Mouse (Mus musculus) myocyte (in vitro differentiated cells): ENCODE data around the gene Setd7. TPM values are rescaled to one million over a fixed set of nuclear protein-coding genes. Genes with fewer than 3 reads are reported as not detected.

Experiments
- H3K27me3 ChIP-seq: one replicate; pipeline ENCODE4 v1.6.1; 2011; ENCODE audit not compliant: control insufficient read depth, insufficient read depth, insufficient read length
- H3K36me3 ChIP-seq: one replicate; pipeline ENCODE4 v1.6.1; 2011; ENCODE audit not compliant: control insufficient read depth, insufficient read depth
- H3K4me2 ChIP-seq: one replicate; pipeline ENCODE4 v1.6.1; 2011; ENCODE audit warnings: low read depth, control low read depth
- H3K4me3 ChIP-seq: one replicate; pipeline ENCODE4 v1.5.1; 2011; ENCODE audit warnings: mild to moderate bottlenecking, control low read depth, moderate library complexity
- H3K79me2 ChIP-seq: one replicate; pipeline ENCODE4 v1.6.1; 2011; ENCODE audit not compliant: control insufficient read depth, insufficient read depth
- H3ac ChIP-seq: one replicate; pipeline ENCODE4 v1.6.1; 2011; ENCODE audit not compliant: control insufficient read depth, insufficient read length
- CEBPB ChIP-seq: IDR thresholded peaks from 2 replicates; pipeline ENCODE4 v1.6.1; 2011; ENCODE audit warnings: mild to moderate bottlenecking, moderate library complexity; ENCODE audit not compliant: poor library complexity, insufficient read depth, severe bottlenecking
- E2F4 ChIP-seq: IDR thresholded peaks from one replicate; pipeline ENCODE4 v1.6.1; 2011; ENCODE audit warnings: mild to moderate bottlenecking, control low read depth, moderate library complexity; ENCODE audit not compliant: insufficient read depth
- MAX ChIP-seq: IDR thresholded peaks from one replicate; pipeline ENCODE4 v1.6.1; 2011; ENCODE audit warnings: low read depth, mild to moderate bottlenecking, control low read depth
- MYOD1 ChIP-seq, 3 experiments: IDR thresholded peaks; one replicate each; pipeline ENCODE4 v1.6.1; 2011; ENCODE audit warnings: control low read depth in 2 of 3, low read depth in 2 of 3, mild to moderate bottlenecking in 2 of 3, moderate library complexity in 1 of 3; ENCODE audit not compliant: insufficient read length in 2 of 3, control insufficient read depth in 1 of 3
- MYOG ChIP-seq, 3 experiments: IDR thresholded peaks; one replicate each; pipeline ENCODE4 v1.6.1; 2011; ENCODE audit warnings: control low read depth in 2 of 3, low read depth in 2 of 3, mild to moderate bottlenecking in 2 of 3; ENCODE audit not compliant: insufficient read length in 2 of 3, control insufficient read depth in 1 of 3, insufficient read depth in 1 of 3
- POLR2A ChIP-seq: IDR thresholded peaks from one replicate; pipeline ENCODE4 v1.6.1; 2011; ENCODE audit warnings: low read depth, mild to moderate bottlenecking, control low read depth, moderate library complexity; ENCODE audit not compliant: insufficient read length
- POLR2AphosphoS2 ChIP-seq: IDR thresholded peaks from one replicate; pipeline ENCODE4 v1.6.1; 2011; ENCODE audit warnings: low read depth, control low read depth; ENCODE audit not compliant: insufficient read length
- REST ChIP-seq: IDR thresholded peaks from one replicate; pipeline ENCODE4 v1.6.1; 2011; ENCODE audit warnings: mild to moderate bottlenecking, control low read depth, moderate library complexity; ENCODE audit not compliant: insufficient read depth, insufficient read length
- SRF ChIP-seq: IDR thresholded peaks from one replicate; pipeline ENCODE4 v1.6.1; 2011; ENCODE audit warnings: low read depth; ENCODE audit not compliant: control insufficient read depth, insufficient read length
- TCF12 ChIP-seq: IDR thresholded peaks from one replicate; pipeline ENCODE4 v1.6.1; 2011; ENCODE audit warnings: mild to moderate bottlenecking, control low read depth; ENCODE audit not compliant: poor library complexity, insufficient read depth, severe bottlenecking
- TCF3 ChIP-seq: IDR thresholded peaks from one replicate; pipeline ENCODE4 v1.6.1; 2011; ENCODE audit warnings: low read depth, control low read depth; ENCODE audit not compliant: insufficient read length
- USF1 ChIP-seq: IDR thresholded peaks from one replicate; pipeline ENCODE4 v1.6.1; 2011; ENCODE audit warnings: low read depth, mild to moderate bottlenecking, control low read depth, moderate library complexity
- polyA plus RNA-seq: library from polyadenylated mRNA; unstranded; fragments of >200 nt; fragmentation: generic; extraction: Trizol; gene quantifications from one replicate; pipeline ENCODE4 v1.2.1, GENCODE M21; 2012; ENCODE audit warnings: missing spikeins

The Setd7 gene
- polyA plus RNA-seq, 1 experiment, result 11.8 TPM

- Histone ChIP-seq H3K27me3 (no peaks in the 10 kb centered on the region), H3K79me2 (no peaks in the 10 kb centered on the region), H3ac (no peak overlapping the region), H3K4me3 (no peak overlapping the region), H3K36me3 (no peaks in the 10 kb centered on the region), H3K4me2 (no peak overlapping the region)
- TF ChIP-seq POLR2A, result no peak
- TF ChIP-seq TCF12, result no peak
- TF ChIP-seq USF1, result no peak
- TF ChIP-seq E2F4, result no peak
- TF ChIP-seq MAX, result no peak
- no peak for TF ChIP-seq MYOD1 (IDR thresholded peaks at IDR 0.05; ENCODE audit: control insufficient read depth in 1 of 3, insufficient read length in 2 of 3, low read depth in 2 of 3)
- no peak for TF ChIP-seq REST
- TF ChIP-seq SRF, result no peak
- TF ChIP-seq TCF3, result no peak
- TF ChIP-seq MYOG (IDR thresholded peaks at IDR 0.05; ENCODE audit: control insufficient read depth in 1 of 3, insufficient read depth in 1 of 3, insufficient read length in 2 of 3, low read depth in 2 of 3), result no peak
Measured at GRCm38 (mm10) chr3:51573915-51574314, 13.2 kb upstream of the Setd7 start.

DNA sequence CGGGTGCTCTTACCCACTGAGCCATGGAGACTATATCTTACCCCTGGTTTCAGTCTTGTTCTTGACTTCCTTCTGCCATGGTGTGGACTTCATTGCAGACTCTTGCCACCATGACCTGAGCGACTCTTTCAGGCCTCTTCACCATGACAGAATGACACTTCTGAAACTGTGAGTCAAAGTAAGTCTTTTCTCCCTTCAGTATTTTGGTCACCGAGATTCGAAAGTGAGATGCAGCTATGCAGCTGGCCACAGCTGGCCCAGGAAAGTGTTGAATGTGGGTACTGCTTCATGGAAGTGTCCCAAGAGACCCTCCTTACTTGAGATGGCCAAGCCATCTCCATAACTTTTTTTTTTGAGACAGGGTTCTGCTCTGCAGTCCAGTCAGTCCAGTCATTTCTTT, 9.5 kb upstream of the Setd7 start:
- Histone ChIP-seq H3K4me3 (no peak overlapping the region), H3ac (no peak overlapping the region), H3K4me2 (no peak overlapping the region), H3K27me3 (no peaks in the 10 kb centered on the region), H3K36me3 (no peaks in the 10 kb centered on the region), H3K79me2 (no peaks in the 10 kb centered on the region)
- no peak for TF ChIP-seq USF1
- no peak for TF ChIP-seq SRF
- no peak for TF ChIP-seq POLR2A
- TF ChIP-seq REST, result no peak
- no peak for TF ChIP-seq MAX
- no peak for TF ChIP-seq MYOG (IDR thresholded peaks at IDR 0.05; ENCODE audit: control insufficient read depth in 1 of 3, insufficient read depth in 1 of 3, insufficient read length in 2 of 3, low read depth in 2 of 3)
- no peak for TF ChIP-seq MYOD1 (IDR thresholded peaks at IDR 0.05; ENCODE audit: control insufficient read depth in 1 of 3, insufficient read length in 2 of 3, low read depth in 2 of 3)
- TF ChIP-seq E2F4, result no peak
- no peak for TF ChIP-seq POLR2AphosphoS2
- TF ChIP-seq CEBPB, result no peak
- TF ChIP-seq TCF12, result no peak
- no peak for TF ChIP-seq TCF3

GRCm38 (mm10) chr3:51561993-51562385, 1.3 kb upstream of the Setd7 start:
- H3K4me2 ChIP-seq, result peak overlapping the region; percentile 82
- H3K27me3 ChIP-seq, result no peaks in the 10 kb centered on the region
- TF ChIP-seq MAX (no peak), MYOD1 (IDR thresholded peaks at IDR 0.05; ENCODE audit: control insufficient read depth in 1 of 3, insufficient read length in 2 of 3, low read depth in 2 of 3) (no peak), TCF12 (no peak), E2F4 (no peak), CEBPB (no peak), USF1 (no peak), POLR2AphosphoS2 (no peak), REST (no peak), TCF3 (no peak), SRF (no peak), MYOG (IDR thresholded peaks at IDR 0.05; ENCODE audit: control insufficient read depth in 1 of 3, insufficient read depth in 1 of 3, insufficient read length in 2 of 3, low read depth in 2 of 3) (no peak), POLR2A (no peak)
- H3K36me3 ChIP-seq, result no peaks in the 10 kb centered on the region
- peak overlapping the region; percentile 81 for H3K4me3 ChIP-seq
- peaks cover 24% of the 10 kb centered on the region for H3K79me2 ChIP-seq
- H3ac ChIP-seq, result no peak overlapping the region

- H3K79me2 ChIP-seq, result peaks cover 30% of the 10 kb centered on the region
- no peak for TF ChIP-seq E2F4
- no peak for TF ChIP-seq SRF
- TF ChIP-seq POLR2A, result peak; percentile 46
- peak in 2 of 3 experiments; percentile 3 to 9 for TF ChIP-seq MYOG (IDR thresholded peaks at IDR 0.05; ENCODE audit: control insufficient read depth in 1 of 3, insufficient read depth in 1 of 3, insufficient read length in 2 of 3, low read depth in 2 of 3)
- no peak for TF ChIP-seq CEBPB
- TF ChIP-seq TCF3, result no peak
- peak in 2 of 3 experiments; percentile 34 to 36 for TF ChIP-seq MYOD1 (IDR thresholded peaks at IDR 0.05; ENCODE audit: control insufficient read depth in 1 of 3, insufficient read length in 2 of 3, low read depth in 2 of 3)
- no peak for TF ChIP-seq REST
- TF ChIP-seq POLR2AphosphoS2, result peak; percentile 15
- no peak for TF ChIP-seq USF1
- peak overlapping the region; percentile 82 for H3K4me2 ChIP-seq
- H3ac ChIP-seq, result peak overlapping the region; percentile 72
- H3K36me3 ChIP-seq, result no peaks in the 10 kb centered on the region
- peak overlapping the region; percentile 81 for H3K4me3 ChIP-seq
- H3K27me3 ChIP-seq, result no peaks in the 10 kb centered on the region
Measured at GRCm38 (mm10) chr3:51561109-51561992, 672 bp upstream of the Setd7 start.
